Mouse (Mus musculus) lung, postnatal 0 days (tissue): ENCODE data around the gene Gsc2.

Experiments used
- CTCF ChIP-seq: IDR thresholded peaks from 2 replicates; pipeline ENCODE4 v1.5.1; 2016; ENCODE audit warnings: antibody characterized with exemption, mild to moderate bottlenecking
- EP300 ChIP-seq: IDR thresholded peaks from 2 replicates; pipeline ENCODE4 v1.6.1; 2016; ENCODE audit warnings: antibody characterized with exemption, mild to moderate bottlenecking, control low read depth

DNA sequence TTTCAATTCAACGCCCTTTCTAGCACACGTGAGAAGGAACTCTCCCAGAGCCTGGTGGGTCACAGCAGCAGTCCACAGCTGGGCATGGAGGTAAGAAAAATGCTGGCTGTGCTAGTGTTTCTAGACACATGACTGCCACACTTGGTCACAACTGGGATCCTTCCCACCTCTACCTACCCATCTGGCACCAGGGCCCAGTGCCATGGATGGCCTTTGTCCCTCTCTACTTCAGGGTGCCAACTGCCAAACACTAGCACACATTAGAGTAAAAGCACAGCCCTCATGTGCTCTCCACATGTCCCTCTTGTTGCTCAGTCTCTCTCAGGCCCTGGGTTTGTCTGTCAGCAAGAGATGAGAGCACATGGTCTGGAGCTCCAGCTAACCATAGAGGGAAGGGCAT is 14.8 kb upstream of the Gsc2 start:
- TF ChIP-seq EP300 (no peak), CTCF (no peak)
